Mouse (Mus musculus) stomach, postnatal 0 days (tissue): ENCODE measurements at regions not wholly inside any gene's neighbourhood (a gene's known extent, or its start where the extent isn't known, plus 50 kb on each side); places are given as distances from the start of the nearest gene placed in this dataset.

ENCODE experiments used
- CTCF ChIP-seq: IDR thresholded peaks from 2 replicates; pipeline ENCODE4 v1.5.1; 2016; ENCODE audit warnings: antibody characterized with exemption, low read depth, mild to moderate bottlenecking, moderate library complexity
- EP300 ChIP-seq: optimal IDR thresholded peaks from 2 replicates; pipeline ENCODE3; 2016; ENCODE audit warnings: antibody characterized with exemption

- TF ChIP-seq CTCF, result no peak
- TF ChIP-seq EP300, result no peak
Measured at GRCm38 (mm10) chr12:97750166-97750565, 509.1 kb downstream of the Galc start.
